Mouse (Mus musculus) liver, embryonic 18 days (tissue): ENCODE results near the gene Arsa. TPM values are rescaled to one million over a fixed set of nuclear protein-coding genes. Genes with fewer than 3 reads are reported as not detected.

Source experiments
- polyA plus RNA-seq: library from polyadenylated mRNA; depleted of rRNA; stranded (reverse); fragments of >200 nt; gene quantifications from 2 replicates; pipeline ENCODE4 v1.2.3, GENCODE M21; 2012; rRNA removed

Gene Arsa
- polyA plus RNA-seq: 6.8 and 7.0 TPM in 2 replicates

GRCm38 (mm10) chr15:89477091-89477491 is at the start of gene Arsa:
Gene Arsa (minus strand): TSS chr15:89477425.

GRCm38 (mm10) chr15:89498961-89499688 is 21.9 kb upstream of the Arsa start, which contains the start of gene Shank3:
Gene Shank3 (plus strand): TSS chr15:89499623.

GRCm38 (mm10) chr15:89453865-89454478 is 23.3 kb downstream of the Arsa start, which contains the start of gene Mapk8ip2:
Gene Mapk8ip2 (plus strand): TSS chr15:89453913.

GRCm38 (mm10) chr15:89429352-89430221 is 47.6 kb downstream of the Arsa start, which contains the start of the genes C730034F03Rik, Gm44502 and Chkb:
Gene C730034F03Rik (plus strand): TSS chr15:89429589.
Gene Gm44502 (minus strand): TSS chr15:89429696.
Gene Chkb (minus strand): TSS chr15:89429908.

GRCm38 (mm10) chr15:89425711-89426121 is 51.5 kb downstream of the Arsa start, which contains the start of gene Cpt1b:
Gene Cpt1b (minus strand): TSS chr15:89425863.

Other genes with a start within 250 kb of the Arsa start
- 26.2 and 28.5 TPM in 2 replicates for gene Sbf1, start 162.1 kb downstream of the Arsa start, polyA plus RNA-seq
- 10.3 and 11.8 TPM in 2 replicates for gene Adm2, start 154.7 kb downstream of the Arsa start, polyA plus RNA-seq
- gene Miox, start 143.0 kb downstream of the Arsa start, polyA plus RNA-seq: 12.7 and 15.7 TPM in 2 replicates
- 9.9 and 11.9 TPM in 2 replicates for gene Lmf2, start 121.8 kb downstream of the Arsa start, polyA plus RNA-seq
- 51.8 and 56.2 TPM in 2 replicates for gene Ncaph2, start 121.7 kb downstream of the Arsa start, polyA plus RNA-seq
- 21.4 and 21.6 TPM in 2 replicates for gene Sco2, start 103.6 kb downstream of the Arsa start, polyA plus RNA-seq
- 1.3 and 1.6 TPM in 2 replicates for gene Tymp, start 100.4 kb downstream of the Arsa start, polyA plus RNA-seq
- 0.96 and 1.2 TPM in 2 replicates for gene Odf3b, start 98.1 kb downstream of the Arsa start, polyA plus RNA-seq
- not detected in 2 replicates for gene Klhdc7b, start 92.5 kb downstream of the Arsa start, polyA plus RNA-seq
- gene Syce3, start 66.9 kb downstream of the Arsa start, polyA plus RNA-seq: 0.19 TPM in 1 of 2 replicates, not detected in the other
- 21.3 and 23.0 TPM in 2 replicates for gene Cpt1b, start 51.6 kb downstream of the Arsa start, polyA plus RNA-seq
- gene C730034F03Rik, start 47.8 kb downstream of the Arsa start, polyA plus RNA-seq: 1.2 and 1.3 TPM in 2 replicates
- 0.28 and 0.46 TPM in 2 replicates for gene Gm44502, start 47.7 kb downstream of the Arsa start, polyA plus RNA-seq
- 28.2 and 29.0 TPM in 2 replicates for gene Chkb, start 47.5 kb downstream of the Arsa start, polyA plus RNA-seq
- gene Mapk8ip2, start 23.5 kb downstream of the Arsa start, polyA plus RNA-seq: 0.01 TPM in 2 replicates
- gene Shank3, start 22.2 kb upstream of the Arsa start, polyA plus RNA-seq: 1.4 and 2.4 TPM in 2 replicates
- gene Acr, start 90.9 kb upstream of the Arsa start, polyA plus RNA-seq: 0.04 and 0.07 TPM in 2 replicates
- 6.5 and 6.9 TPM in 2 replicates for gene Rabl2, start 114.5 kb upstream of the Arsa start, polyA plus RNA-seq